Mouse (Mus musculus): ENCODE measurements around the gene Smarcc1. TPM values are rescaled to one million over a fixed set of nuclear protein-coding genes. Genes with fewer than 3 reads are reported as not detected.

Smarcc1 gene
- polyA plus RNA-seq, 2 experiments = 13.5 to 31.4 TPM

DNA sequence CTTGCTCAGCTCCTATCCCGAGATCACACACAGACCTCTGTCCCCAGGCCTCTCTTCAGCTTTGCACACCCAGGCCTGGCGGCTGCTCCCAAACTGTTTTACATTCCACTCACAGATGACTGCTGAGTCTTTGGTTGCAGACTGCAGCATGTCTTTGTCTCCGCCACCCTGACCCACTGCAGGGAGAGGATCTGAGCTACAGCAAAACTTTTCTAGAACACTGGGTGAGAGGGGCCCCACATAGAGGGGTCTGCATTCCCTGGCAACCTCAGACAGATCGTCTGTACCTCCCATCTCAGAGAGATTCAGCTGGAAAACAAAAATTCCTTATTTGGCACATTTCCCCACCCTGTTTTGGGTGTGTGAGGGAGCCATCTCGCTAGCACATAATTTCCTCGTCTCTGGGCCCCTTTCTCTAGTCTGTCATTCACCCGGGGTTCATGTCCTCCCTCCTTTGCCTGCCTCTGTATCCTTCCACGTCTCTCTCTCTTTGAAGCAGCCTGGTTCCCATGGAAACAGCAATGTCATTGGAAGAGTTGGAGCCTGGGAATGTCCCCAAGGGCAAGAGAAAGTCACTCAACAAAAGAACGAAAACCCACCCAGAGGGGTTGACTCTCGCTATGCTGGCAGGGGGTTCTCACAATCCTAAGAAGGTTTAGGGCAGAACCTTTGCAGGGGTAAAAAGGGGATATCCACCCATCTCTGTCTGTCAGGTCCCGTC lies 132.5 kb downstream of the Smarcc1 start:
- Histone ChIP-seq H3K4me2 (ENCODE audit: low read depth) (no peak overlapping the region), H3K4me3 (ENCODE audit: insufficient read depth in 1 of 2, low read depth in 2 of 2, low read length in 2 of 2) (no peak overlapping the region), H3K36me3 (replicated peaks; ENCODE audit: control insufficient read depth, insufficient read depth, low read depth) (no peaks in the 10 kb centered on the region), H3K4me1 (replicated peaks; ENCODE audit: control insufficient read depth in 2 of 2, insufficient read depth in 2 of 2, low read length in 1 of 2) (no peaks in the 10 kb centered on the region), H3K27ac (no peak overlapping the region), H3K9ac (replicated peaks) (no peak overlapping the region), H3K27me3 (ENCODE audit: control insufficient read depth, insufficient read depth, low read length) (peaks cover 9% of the 10 kb centered on the region), H3K9me3 (ENCODE audit: control insufficient read depth, low read length) (no peaks in the 10 kb centered on the region)
- TF ChIP-seq CTCF (IDR thresholded peaks at IDR 0.05; ENCODE audit: low read depth) (no peak), EP300 (IDR thresholded peaks at IDR 0.05; ENCODE audit: low read depth) (no peak)
- DNase-seq (ENCODE audit: low read depth in 3 of 3, low spot score in 3 of 3) (no peak), ATAC-seq (ENCODE audit: insufficient read depth) (no peak)
- WGBS (ENCODE audit: insufficient replicate concordance) = 38% methylated on average over 11 of the region's 11 CpGs

DNA sequence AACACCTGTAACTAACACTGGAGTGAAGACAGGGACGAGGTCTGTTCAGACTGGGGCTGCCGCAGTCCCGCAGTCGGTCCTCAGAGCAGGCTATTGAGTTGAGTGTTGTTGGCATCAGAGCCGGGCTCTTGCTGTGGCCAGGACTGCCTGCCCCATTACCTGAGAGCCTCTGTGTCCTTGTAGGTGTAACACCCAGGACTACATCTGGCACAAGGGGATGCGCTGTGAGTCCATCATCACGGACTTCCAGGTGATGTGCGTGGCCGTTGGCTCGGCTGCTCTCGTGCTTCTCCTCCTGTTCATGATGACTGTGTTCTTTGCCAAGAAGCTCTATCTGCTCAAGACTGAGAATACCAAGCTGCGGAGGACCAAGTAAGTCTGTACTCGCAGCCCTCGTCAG lies 133.3 kb downstream of the Smarcc1 start:
- no peaks in the 10 kb centered on the region for H3K4me1 ChIP-seq (replicated peaks; ENCODE audit: control insufficient read depth in 2 of 2, insufficient read depth in 2 of 2, low read length in 1 of 2)
- no peak overlapping the region for H3K4me2 ChIP-seq (ENCODE audit: low read depth)
- DNase-seq (ENCODE audit: low read depth in 3 of 3, low spot score in 3 of 3) (no peak), ATAC-seq (ENCODE audit: insufficient read depth) (no peak)
- H3K27me3 ChIP-seq (ENCODE audit: control insufficient read depth, insufficient read depth, low read length) = peaks cover 1% of the 10 kb centered on the region
- no peaks in the 10 kb centered on the region for H3K9me3 ChIP-seq (ENCODE audit: control insufficient read depth, low read length)
- no peak overlapping the region for H3K9ac ChIP-seq (replicated peaks)
- no peak overlapping the region for H3K4me3 ChIP-seq (ENCODE audit: insufficient read depth in 1 of 2, low read depth in 2 of 2, low read length in 2 of 2)
- 76% methylated on average over 14 of the region's 14 CpGs for WGBS (ENCODE audit: insufficient replicate concordance)
- H3K36me3 ChIP-seq (replicated peaks; ENCODE audit: control insufficient read depth, insufficient read depth, low read depth) = no peaks in the 10 kb centered on the region
- TF ChIP-seq EP300 (IDR thresholded peaks at IDR 0.05; ENCODE audit: low read depth) (no peak), CTCF (IDR thresholded peaks at IDR 0.05; ENCODE audit: low read depth) (no peak)
- H3K27ac ChIP-seq = no peak overlapping the region

DNA sequence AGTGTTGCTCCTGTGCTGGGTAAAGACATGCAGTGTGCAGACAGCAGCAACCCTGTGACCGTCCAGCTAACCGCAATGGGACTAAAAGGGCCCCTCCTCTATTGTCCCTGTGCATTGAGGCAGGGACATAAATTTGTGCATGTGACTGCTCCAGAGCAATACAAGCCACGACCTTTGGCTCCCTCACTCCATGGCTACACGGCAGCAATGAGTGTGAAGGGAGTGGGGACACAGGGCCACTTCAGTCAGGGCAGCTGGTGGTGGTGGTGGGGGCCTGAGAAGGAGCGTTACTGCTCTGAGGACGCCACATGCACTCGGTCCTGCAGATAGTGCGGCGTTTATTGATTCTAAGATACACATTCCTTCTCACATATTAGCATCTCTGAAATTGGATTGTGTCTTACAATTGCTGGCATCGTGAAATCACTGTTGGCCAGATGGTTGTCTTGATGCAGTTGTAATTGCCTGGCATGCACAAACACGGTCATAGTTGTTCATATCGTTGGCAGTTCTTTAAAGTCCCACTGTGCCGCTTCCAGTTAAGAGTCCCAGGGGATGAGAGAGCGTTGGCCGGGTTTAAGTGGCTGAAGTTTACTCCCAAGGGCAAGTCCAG lies 138.0 kb downstream of the Smarcc1 start:
- Histone ChIP-seq H3K27ac (no peak overlapping the region), H3K9me3 (ENCODE audit: control insufficient read depth, low read length) (no peaks in the 10 kb centered on the region), H3K4me2 (ENCODE audit: low read depth) (no peak overlapping the region), H3K27me3 (ENCODE audit: control insufficient read depth, insufficient read depth, low read length) (no peaks in the 10 kb centered on the region), H3K36me3 (replicated peaks; ENCODE audit: control insufficient read depth, insufficient read depth, low read depth) (no peaks in the 10 kb centered on the region), H3K4me1 (replicated peaks; ENCODE audit: control insufficient read depth in 2 of 2, insufficient read depth in 2 of 2, low read length in 1 of 2) (no peaks in the 10 kb centered on the region), H3K9ac (replicated peaks) (no peak overlapping the region), H3K4me3 (ENCODE audit: insufficient read depth in 1 of 2, low read depth in 2 of 2, low read length in 2 of 2) (no peak overlapping the region)
- DNase-seq (ENCODE audit: low read depth in 3 of 3, low spot score in 3 of 3) (no peak), ATAC-seq (ENCODE audit: insufficient read depth) (no peak)
- TF ChIP-seq CTCF (IDR thresholded peaks at IDR 0.05; ENCODE audit: low read depth) (no peak), EP300 (IDR thresholded peaks at IDR 0.05; ENCODE audit: low read depth) (no peak)
- WGBS (ENCODE audit: insufficient replicate concordance) = 71% methylated on average over 15 of the region's 15 CpGs

DNA sequence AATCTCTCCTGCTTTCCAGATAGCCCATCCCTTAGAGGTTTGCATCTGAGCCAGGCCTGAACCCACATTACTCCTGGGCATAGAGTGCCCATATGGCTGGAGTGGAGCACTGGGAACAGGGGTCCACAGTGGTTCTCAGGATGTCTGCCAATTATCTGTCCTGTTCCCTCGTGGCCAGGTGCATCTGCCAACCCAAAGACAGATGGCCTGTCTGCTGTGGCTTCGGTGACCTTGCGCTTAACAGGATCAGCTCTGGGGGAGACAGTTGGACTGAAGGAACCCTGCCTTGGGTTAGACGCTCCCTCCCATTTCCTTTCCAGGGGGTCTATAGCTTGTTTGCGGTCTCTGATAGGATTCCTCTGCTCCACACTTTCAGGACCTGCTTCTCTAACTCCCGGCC lies 141.1 kb downstream of the Smarcc1 start:
- Histone ChIP-seq H3K27me3 (ENCODE audit: control insufficient read depth, insufficient read depth, low read length) (no peaks in the 10 kb centered on the region), H3K36me3 (replicated peaks; ENCODE audit: control insufficient read depth, insufficient read depth, low read depth) (no peaks in the 10 kb centered on the region), H3K9me3 (ENCODE audit: control insufficient read depth, low read length) (no peaks in the 10 kb centered on the region), H3K27ac (no peak overlapping the region), H3K9ac (replicated peaks) (no peak overlapping the region), H3K4me2 (ENCODE audit: low read depth) (no peak overlapping the region), H3K4me1 (replicated peaks; ENCODE audit: control insufficient read depth in 2 of 2, insufficient read depth in 2 of 2, low read length in 1 of 2) (no peaks in the 10 kb centered on the region), H3K4me3 (ENCODE audit: insufficient read depth in 1 of 2, low read depth in 2 of 2, low read length in 2 of 2) (no peak overlapping the region)
- DNase-seq (ENCODE audit: low read depth in 3 of 3, low spot score in 3 of 3) (no peak), ATAC-seq (ENCODE audit: insufficient read depth) (no peak)
- 53% methylated on average over 6 of the region's 6 CpGs for WGBS (ENCODE audit: insufficient replicate concordance)
- TF ChIP-seq CTCF (IDR thresholded peaks at IDR 0.05; ENCODE audit: low read depth) (no peak), EP300 (IDR thresholded peaks at IDR 0.05; ENCODE audit: low read depth) (no peak)

DNA sequence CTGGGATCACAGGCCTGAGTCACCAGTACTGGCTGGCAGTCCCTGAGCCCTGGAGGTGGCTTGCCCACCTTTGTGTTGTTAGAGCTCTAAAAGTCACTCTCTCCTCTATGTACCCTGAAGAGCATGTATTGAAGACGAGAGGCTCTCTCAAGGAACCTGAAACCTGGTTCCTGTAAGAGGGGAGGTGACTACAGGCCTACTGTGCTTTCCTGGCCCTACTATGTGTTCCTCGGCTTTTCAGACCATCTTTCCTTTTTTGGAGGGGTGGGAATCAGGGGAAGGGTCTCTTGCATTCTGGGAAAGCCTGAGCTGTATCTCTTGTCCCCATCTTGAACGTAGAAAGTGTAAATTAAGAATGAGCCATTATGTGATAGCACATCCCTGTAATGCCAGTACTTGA lies 141.6 kb downstream of the Smarcc1 start:
- no peak for ATAC-seq (ENCODE audit: insufficient read depth)
- Histone ChIP-seq H3K4me3 (ENCODE audit: insufficient read depth in 1 of 2, low read depth in 2 of 2, low read length in 2 of 2) (no peak overlapping the region), H3K4me2 (ENCODE audit: low read depth) (no peak overlapping the region), H3K9ac (replicated peaks) (no peak overlapping the region), H3K27me3 (ENCODE audit: control insufficient read depth, insufficient read depth, low read length) (no peaks in the 10 kb centered on the region), H3K4me1 (replicated peaks; ENCODE audit: control insufficient read depth in 2 of 2, insufficient read depth in 2 of 2, low read length in 1 of 2) (no peaks in the 10 kb centered on the region), H3K27ac (no peak overlapping the region), H3K36me3 (replicated peaks; ENCODE audit: control insufficient read depth, insufficient read depth, low read depth) (no peaks in the 10 kb centered on the region), H3K9me3 (ENCODE audit: control insufficient read depth, low read length) (no peaks in the 10 kb centered on the region)
- TF ChIP-seq EP300 (IDR thresholded peaks at IDR 0.05; ENCODE audit: low read depth) (no peak), CTCF (IDR thresholded peaks at IDR 0.05; ENCODE audit: low read depth) (no peak)
- 54% methylated on average over 3 of the region's 3 CpGs for WGBS (ENCODE audit: insufficient replicate concordance)
- DNase-seq (ENCODE audit: low read depth in 3 of 3, low spot score in 3 of 3) = no peak
